Mouse (Mus musculus): Measurements from ENCODE around the gene Siah3. TPM values are rescaled to one million over a fixed set of nuclear protein-coding genes. Genes with fewer than 3 reads are reported as not detected.

The Siah3 gene
- polyA plus RNA-seq, 1 experiment = 0.04 TPM

DNA sequence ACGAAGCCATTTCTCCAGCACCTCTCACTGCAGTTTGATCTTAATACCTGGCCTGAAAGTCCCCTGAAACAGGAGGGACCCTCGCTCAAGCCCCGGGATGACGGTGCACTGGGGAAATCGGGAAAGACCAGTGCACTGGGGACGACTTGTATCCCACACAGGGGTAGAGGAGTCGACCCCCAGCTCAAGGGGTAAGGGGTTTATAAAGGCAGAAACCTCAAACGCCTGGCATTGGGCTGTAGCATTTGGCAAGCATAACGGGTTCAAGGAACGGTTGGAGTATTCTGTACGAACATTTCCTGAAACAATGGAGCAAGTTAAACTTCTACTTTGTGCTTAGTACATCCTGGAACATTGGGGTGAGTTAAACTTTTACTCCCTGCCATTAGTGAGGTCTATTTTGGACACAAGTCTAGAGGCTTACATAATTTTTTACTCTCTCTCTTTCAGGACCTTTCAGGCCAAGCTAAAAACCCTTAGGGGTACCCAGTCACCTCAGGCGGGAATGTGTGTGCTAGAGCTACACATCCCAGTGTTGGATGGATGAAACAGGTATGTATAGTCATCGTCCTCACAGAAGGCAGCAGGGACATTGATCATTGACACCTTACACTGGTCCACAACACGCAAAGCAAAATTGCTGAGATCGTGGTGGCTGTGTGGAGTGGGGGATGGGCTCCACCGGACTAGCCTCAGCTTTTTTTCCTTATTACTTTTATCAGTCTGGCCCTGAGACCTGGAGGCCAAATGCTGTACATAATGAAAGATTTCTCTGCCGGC is 84.6 kb downstream of the Siah3 start:
- no peak overlapping the region for H3K4me3 ChIP-seq (replicated peaks; ENCODE audit: extremely low read depth, low read depth, low read length)
- WGBS = 63% methylated on average over 17 of the region's 17 CpGs
- TF ChIP-seq POLR2A (IDR thresholded peaks at IDR 0.05; ENCODE audit: borderline replicate concordance, extremely low read depth, low read depth, low read length) (no peak), CTCF (IDR thresholded peaks at IDR 0.05; ENCODE audit: insufficient read depth, low read length) (no peak)
- no peak for DNase-seq
- H3K4me1 ChIP-seq (ENCODE audit: control insufficient read depth, insufficient read depth, low read length) = no peaks in the 10 kb centered on the region

DNA sequence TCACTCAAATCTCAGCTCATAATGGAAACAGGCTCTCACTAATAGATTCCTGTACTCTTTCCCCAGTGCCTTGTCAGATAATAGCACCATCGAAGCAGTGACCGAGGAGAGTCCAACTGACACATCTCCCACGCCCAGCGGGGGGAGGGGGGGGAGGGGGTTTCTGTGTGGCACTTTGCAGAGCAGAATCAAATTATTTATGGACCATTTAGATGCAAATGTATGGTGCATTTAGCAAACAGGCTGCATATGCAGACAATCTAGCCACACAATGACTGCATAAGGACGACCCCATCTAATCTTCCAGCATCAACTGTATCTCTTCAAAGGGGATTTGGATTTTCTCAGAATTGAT is 85.2 kb downstream of the Siah3 start:
- no peaks in the 10 kb centered on the region for H3K4me1 ChIP-seq (ENCODE audit: control insufficient read depth, insufficient read depth, low read length)
- H3K4me3 ChIP-seq (replicated peaks; ENCODE audit: extremely low read depth, low read depth, low read length) = no peak overlapping the region
- TF ChIP-seq POLR2A (IDR thresholded peaks at IDR 0.05; ENCODE audit: borderline replicate concordance, extremely low read depth, low read depth, low read length) (no peak), CTCF (IDR thresholded peaks at IDR 0.05; ENCODE audit: insufficient read depth, low read length) (no peak)
- 40% methylated on average over 5 of the region's 5 CpGs for WGBS
- DNase-seq = no peak

DNA sequence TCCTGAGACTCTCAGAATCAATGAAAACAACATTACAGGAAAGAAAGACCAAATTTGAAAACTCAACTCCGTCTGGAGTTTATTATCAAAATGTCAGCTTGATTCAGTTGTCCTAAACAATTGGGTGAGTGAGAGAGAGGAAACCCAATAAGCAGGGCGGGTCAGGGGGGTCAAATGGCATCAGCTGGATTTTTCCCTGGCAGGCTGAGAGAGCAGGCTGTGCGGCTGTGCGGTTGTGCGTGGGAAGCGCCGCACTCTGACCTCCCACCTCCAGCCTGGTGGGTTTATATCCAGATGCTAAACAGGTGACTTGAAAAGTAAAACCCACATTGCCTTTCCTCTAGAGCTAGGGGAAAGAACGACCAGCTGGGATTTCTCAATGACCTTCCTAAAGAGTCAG is 85.9 kb downstream of the Siah3 start:
- TF ChIP-seq POLR2A (IDR thresholded peaks at IDR 0.05; ENCODE audit: borderline replicate concordance, extremely low read depth, low read depth, low read length) = no peak
- no peak for TF ChIP-seq CTCF (IDR thresholded peaks at IDR 0.05; ENCODE audit: insufficient read depth, low read length)
- WGBS = 37% methylated on average over 8 of the region's 8 CpGs
- no peaks in the 10 kb centered on the region for H3K4me1 ChIP-seq (ENCODE audit: control insufficient read depth, insufficient read depth, low read length)
- no peak overlapping the region for H3K4me3 ChIP-seq (replicated peaks; ENCODE audit: extremely low read depth, low read depth, low read length)
- DNase-seq = no peak

DNA sequence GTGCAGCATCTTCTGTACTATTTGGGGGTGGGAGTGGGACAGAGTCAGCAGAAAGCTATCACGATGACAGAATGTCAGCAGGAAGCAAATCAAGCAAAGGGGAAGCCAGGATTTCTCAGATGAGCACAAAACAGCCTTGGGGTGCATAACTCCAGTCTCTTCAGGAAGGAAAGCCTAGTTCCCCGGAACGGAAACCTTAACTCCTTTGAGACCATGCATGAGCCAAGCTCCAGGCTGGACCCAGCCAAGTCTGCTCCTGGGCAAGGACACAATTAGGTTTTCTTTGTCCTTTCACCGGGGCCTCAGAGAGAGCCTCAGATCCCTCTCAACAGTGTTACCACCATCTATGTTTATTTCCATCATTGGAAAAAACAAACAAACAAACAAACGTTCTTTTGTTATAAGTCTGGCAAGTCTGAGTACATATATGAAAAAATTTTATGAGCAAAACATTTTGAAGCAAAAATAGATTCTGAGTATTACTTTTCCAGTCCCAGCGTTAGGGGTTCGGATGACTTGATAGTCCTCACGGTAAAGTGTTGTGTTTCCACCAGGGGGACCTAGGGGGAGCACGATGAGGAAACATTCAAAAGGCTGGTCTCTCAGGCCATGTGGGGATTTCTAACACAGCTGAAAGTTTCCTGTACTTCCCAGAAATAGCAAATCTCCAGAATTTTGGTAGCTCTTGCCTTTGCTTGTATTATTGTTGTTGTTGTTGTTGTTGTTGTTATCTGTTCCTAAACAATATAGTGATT is 106.0 kb downstream of the Siah3 start:
- no peak for DNase-seq
- Histone ChIP-seq H3K4me3 (replicated peaks; ENCODE audit: extremely low read depth, low read depth, low read length) (no peak overlapping the region), H3K4me1 (ENCODE audit: control insufficient read depth, insufficient read depth, low read length) (no peaks in the 10 kb centered on the region)
- TF ChIP-seq CTCF (IDR thresholded peaks at IDR 0.05; ENCODE audit: insufficient read depth, low read length) = no peak
- no peak for TF ChIP-seq POLR2A (IDR thresholded peaks at IDR 0.05; ENCODE audit: borderline replicate concordance, extremely low read depth, low read depth, low read length)
- WGBS = 38% methylated on average over 9 of the region's 9 CpGs

DNA sequence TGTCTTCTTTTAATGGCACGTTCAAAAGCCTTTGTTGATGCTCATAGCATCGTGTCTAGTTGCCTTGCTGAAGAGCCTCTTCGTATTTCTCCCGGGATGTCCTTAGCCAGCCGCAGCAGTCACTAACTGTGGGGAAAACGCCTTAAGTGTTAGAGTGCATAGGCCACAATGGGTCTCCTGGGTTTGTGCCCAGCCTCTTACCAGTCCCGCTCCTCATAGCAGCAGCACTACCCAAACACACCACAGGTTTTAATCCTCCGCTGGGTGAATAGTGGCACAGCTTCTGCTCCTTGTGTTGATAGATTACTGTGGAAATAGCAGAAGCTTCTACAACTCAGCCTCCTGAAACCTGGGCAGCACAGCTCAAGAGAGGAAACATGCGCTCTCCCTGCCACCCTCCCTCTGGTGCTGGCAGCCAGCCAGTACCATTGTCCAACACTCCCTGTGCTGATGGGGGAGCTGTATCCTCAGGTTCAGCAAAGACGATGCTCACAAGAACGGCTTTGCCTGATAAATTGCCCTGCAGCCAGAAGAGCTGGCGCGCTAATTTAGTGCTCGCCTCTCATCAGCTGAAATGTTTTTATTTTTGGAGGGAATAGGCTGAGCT is 109.9 kb downstream of the Siah3 start:
- TF ChIP-seq POLR2A (IDR thresholded peaks at IDR 0.05; ENCODE audit: borderline replicate concordance, extremely low read depth, low read depth, low read length) (no peak), CTCF (IDR thresholded peaks at IDR 0.05; ENCODE audit: insufficient read depth, low read length) (no peak)
- WGBS = 63% methylated on average over 14 of the region's 14 CpGs
- DNase-seq = no peak
- Histone ChIP-seq H3K4me3 (replicated peaks; ENCODE audit: extremely low read depth, low read depth, low read length) (no peak overlapping the region), H3K4me1 (ENCODE audit: control insufficient read depth, insufficient read depth, low read length) (no peaks in the 10 kb centered on the region)

DNA sequence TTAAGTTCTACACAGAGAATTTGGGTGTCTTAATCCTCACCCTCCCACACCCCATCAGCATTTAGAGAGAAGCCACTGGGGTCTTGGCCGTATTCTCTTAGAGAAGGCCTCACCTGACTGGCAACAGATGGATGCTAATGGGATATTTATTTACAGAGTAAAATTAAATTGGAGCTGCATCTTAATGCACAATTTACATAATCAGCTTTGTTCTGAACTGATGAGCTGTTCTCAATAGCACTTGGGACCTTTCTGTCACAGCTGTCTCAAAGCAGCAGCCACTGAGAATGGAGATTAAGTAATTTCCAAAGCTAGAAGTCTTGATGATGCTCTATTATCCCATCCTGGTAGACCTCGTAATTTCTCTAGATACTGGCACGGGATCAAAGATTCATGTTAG is 110.5 kb downstream of the Siah3 start:
- 80% methylated on average over 3 of the region's 3 CpGs for WGBS

DNA sequence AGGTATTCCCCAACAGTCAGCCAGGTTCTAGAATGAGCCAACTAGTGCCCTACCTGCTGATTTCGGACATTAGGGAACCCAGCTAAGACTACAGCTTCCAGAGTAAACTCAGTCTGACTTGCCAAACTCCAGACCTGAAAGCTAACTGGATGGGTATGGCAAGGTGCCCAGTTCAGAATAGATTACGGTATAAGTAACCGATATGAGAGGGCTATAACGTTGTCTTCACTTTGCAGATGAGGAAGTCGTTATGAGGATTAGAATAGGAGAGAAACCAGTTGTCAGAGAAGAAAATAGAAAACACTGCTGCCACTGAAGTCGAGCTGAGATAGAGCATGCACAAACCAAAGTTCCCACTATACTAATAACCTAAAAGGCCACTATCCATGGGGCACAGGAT is 123.2 kb downstream of the Siah3 start:
- no peaks in the 10 kb centered on the region for H3K4me1 ChIP-seq (ENCODE audit: control insufficient read depth, insufficient read depth, low read length)
- 73% methylated on average over 6 of the region's 6 CpGs for WGBS
- DNase-seq = no peak
- H3K4me3 ChIP-seq (replicated peaks; ENCODE audit: extremely low read depth, low read depth, low read length) = no peak overlapping the region
- TF ChIP-seq CTCF (IDR thresholded peaks at IDR 0.05; ENCODE audit: insufficient read depth, low read length) (no peak), POLR2A (IDR thresholded peaks at IDR 0.05; ENCODE audit: borderline replicate concordance, extremely low read depth, low read depth, low read length) (no peak)

More for the DNA sequence above, 110.5 kb downstream of the Siah3 start:
- no peak for TF ChIP-seq POLR2A (IDR thresholded peaks at IDR 0.05; ENCODE audit: borderline replicate concordance, extremely low read depth, low read depth, low read length)
- TF ChIP-seq CTCF (IDR thresholded peaks at IDR 0.05; ENCODE audit: insufficient read depth, low read length) = no peak
- no peak overlapping the region for H3K4me3 ChIP-seq (replicated peaks; ENCODE audit: extremely low read depth, low read depth, low read length)
- no peak for DNase-seq
- H3K4me1 ChIP-seq (ENCODE audit: control insufficient read depth, insufficient read depth, low read length) = no peaks in the 10 kb centered on the region

Other genes with a start within 250 kb of the Siah3 start
- 0.09 and 0.10 TPM in 2 replicates for gene Cpb2, start 213.7 kb upstream of the Siah3 start, polyA plus RNA-seq (2012; rRNA removed)
- gene Zc3h13, start 171.6 kb upstream of the Siah3 start, polyA plus RNA-seq (2012; rRNA removed) = 7.7 and 8.7 TPM in 2 replicates
- gene Spert, start 137.1 kb downstream of the Siah3 start, polyA plus RNA-seq (2012; rRNA removed) = 0.08 TPM in 1 of 2 replicates, not detected in the other
- gene Erich6b, start 186.3 kb downstream of the Siah3 start, polyA plus RNA-seq (2012; rRNA removed) = not detected in 2 replicates